Mouse (Mus musculus): Measurements from ENCODE around the gene Gm20388. TPM values are rescaled to one million over a fixed set of nuclear protein-coding genes. Genes with fewer than 3 reads are reported as not detected.

The Gm20388 gene
- polyA plus RNA-seq, 1 experiment from 2014 or later: not detected

DNA sequence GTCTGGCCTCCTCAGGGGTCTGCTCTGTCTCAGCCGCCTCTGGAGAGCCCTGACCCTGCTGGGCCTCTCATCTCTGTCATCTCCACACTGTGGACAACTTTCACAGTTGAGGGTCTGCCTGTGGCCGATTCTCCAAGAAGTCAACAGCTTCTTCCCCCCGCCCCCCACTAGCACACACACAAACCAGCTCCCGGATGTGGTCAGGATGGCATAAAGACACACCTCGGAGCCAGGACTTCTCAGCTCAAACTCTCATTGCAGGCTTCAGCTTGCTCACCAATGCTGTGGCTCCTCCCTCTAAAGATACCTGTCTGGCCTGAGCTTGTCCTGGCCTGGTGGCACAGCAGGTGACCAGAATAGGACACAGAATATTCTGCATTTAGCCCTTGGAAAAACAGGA is 977.4 kb downstream of the Gm20388 start:
- 12% methylated on average over 5 of the region's 5 CpGs for WGBS (ENCODE audit: insufficient replicate concordance)
- Histone ChIP-seq H3K27me3 (peaks cover 95% of the 10 kb centered on the region), H3K27ac (no peak overlapping the region), H3K4me2 (no peak overlapping the region), H3K9ac (no peak overlapping the region), H3K4me3 (replicated peaks) (no peak overlapping the region), H3K4me1 (replicated peaks) (no peaks in the 10 kb centered on the region), H3K36me3 (no peaks in the 10 kb centered on the region), H3K9me3 (replicated peaks) (no peaks in the 10 kb centered on the region)
- DNase-seq (no peak), ATAC-seq (ENCODE audit: low read depth) (no peak)

DNA sequence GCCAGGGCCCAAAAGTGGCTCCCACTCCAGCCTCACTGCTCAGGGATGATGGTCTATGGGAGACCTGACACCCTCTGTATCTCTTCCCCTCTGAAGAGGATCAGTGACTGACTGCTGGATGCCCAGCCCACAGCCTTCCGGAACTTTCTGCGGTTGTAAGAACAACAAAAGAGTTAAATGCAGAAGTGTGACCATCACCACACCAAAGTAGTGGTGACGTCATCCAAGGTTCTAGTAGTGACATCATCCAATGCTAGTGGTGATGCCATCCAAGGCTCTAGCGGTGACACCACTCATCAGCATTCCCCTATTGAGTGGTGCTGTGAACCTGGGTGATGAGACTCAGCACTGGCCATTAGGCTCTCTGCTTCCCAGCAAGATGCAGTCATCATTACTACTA is 978.5 kb downstream of the Gm20388 start:
- H3K27me3 ChIP-seq: peaks cover 95% of the 10 kb centered on the region
- H3K4me3 ChIP-seq (replicated peaks): no peak overlapping the region
- WGBS (ENCODE audit: insufficient replicate concordance): 56% methylated on average over 4 of the region's 4 CpGs
- no peaks in the 10 kb centered on the region for H3K9me3 ChIP-seq (replicated peaks)
- DNase-seq (no peak), ATAC-seq (ENCODE audit: low read depth) (no peak)
- no peaks in the 10 kb centered on the region for H3K4me1 ChIP-seq (replicated peaks)
- H3K4me2 ChIP-seq: no peak overlapping the region
- H3K27ac ChIP-seq: no peak overlapping the region
- no peak overlapping the region for H3K9ac ChIP-seq
- no peaks in the 10 kb centered on the region for H3K36me3 ChIP-seq

DNA sequence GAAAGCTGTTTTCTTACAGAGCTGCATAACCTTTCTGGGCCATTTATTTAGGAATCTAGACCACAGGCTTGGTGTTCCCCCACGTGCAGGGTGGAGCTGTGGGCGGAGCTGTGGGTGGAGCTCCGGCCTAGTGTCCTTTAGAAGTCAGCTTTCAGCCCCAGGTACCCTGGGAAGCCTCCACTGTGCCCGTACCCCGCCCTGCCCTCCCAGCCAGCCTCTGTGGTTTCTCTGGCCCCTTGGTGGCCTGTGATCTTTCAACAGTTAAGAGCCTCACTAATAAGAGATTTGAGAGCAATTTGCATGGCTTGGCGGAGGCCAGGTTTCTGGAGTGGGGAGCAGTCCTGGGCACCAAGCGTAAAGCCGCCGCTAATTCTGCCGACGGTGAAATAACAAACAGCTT is 979.4 kb downstream of the Gm20388 start:
- DNase-seq (no peak), ATAC-seq (ENCODE audit: low read depth) (no peak)
- Histone ChIP-seq H3K36me3 (no peaks in the 10 kb centered on the region), H3K9me3 (replicated peaks) (no peaks in the 10 kb centered on the region), H3K27ac (no peak overlapping the region), H3K27me3 (peaks cover 95% of the 10 kb centered on the region), H3K4me1 (replicated peaks) (0 out of 2 replicates have a peak, but pooled peaks cover 2% of the 10 kb centered on the region), H3K9ac (no peak overlapping the region), H3K4me2 (no peak overlapping the region), H3K4me3 (replicated peaks) (no peak overlapping the region)
- 14% methylated on average over 11 of the region's 11 CpGs for WGBS (ENCODE audit: insufficient replicate concordance)

DNA sequence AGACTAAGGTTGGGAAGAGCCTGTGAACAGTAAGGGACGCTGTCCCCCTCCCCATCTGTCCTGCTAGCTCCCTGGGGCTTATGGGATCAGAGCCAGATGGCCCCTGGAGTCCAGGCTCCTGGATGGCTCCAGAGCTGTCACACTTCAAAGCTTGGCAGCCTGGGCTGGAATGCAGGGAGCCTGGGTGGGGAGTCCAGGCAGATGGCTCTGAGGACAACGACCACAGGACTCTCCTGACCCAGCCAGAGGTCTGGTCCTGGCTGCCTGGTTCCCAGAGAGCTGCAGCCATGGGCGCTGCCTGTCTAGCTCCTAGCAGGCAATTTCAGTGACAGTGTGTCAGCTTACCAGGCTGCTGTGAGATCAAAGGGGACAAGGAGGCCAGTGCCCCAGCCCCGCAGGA is 984.4 kb downstream of the Gm20388 start:
- H3K4me3 ChIP-seq (replicated peaks): no peak overlapping the region
- no peaks in the 10 kb centered on the region for H3K9me3 ChIP-seq (replicated peaks)
- no peak overlapping the region for H3K27ac ChIP-seq
- H3K9ac ChIP-seq: no peak overlapping the region
- ATAC-seq (ENCODE audit: low read depth) (no peak), DNase-seq (no peak)
- 0 out of 2 replicates have a peak, but pooled peaks cover 3% of the 10 kb centered on the region for H3K4me1 ChIP-seq (replicated peaks)
- H3K36me3 ChIP-seq: no peaks in the 10 kb centered on the region
- peaks cover 66% of the 10 kb centered on the region for H3K27me3 ChIP-seq
- no peak overlapping the region for H3K4me2 ChIP-seq
- 10% methylated on average over 4 of the region's 4 CpGs for WGBS (ENCODE audit: insufficient replicate concordance)

DNA sequence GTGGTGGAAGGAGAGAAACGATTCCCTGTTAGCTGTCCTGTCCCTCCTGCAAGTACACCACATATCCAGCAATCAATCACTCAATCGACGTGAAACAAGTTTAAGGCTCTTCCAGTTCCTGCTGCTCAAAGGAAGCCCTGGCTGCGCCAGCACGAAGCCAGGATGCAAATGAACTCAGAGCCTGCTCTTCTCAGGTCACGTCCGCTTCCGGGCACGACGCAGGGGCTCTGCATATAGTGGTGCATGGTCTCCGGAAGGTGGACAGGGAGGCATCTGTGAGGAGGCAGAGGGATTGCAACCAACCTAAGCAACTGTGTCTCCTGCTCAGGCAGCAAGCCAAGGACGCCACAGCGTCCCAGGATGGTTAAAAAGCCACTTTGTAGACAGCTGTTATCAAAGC is 985.0 kb downstream of the Gm20388 start:
- Histone ChIP-seq H3K4me3 (replicated peaks) (no peak overlapping the region), H3K9me3 (replicated peaks) (no peaks in the 10 kb centered on the region), H3K4me1 (replicated peaks) (0 out of 2 replicates have a peak, but pooled peaks cover 3% of the 10 kb centered on the region), H3K27ac (no peak overlapping the region), H3K9ac (no peak overlapping the region), H3K27me3 (peaks cover 62% of the 10 kb centered on the region), H3K36me3 (no peaks in the 10 kb centered on the region), H3K4me2 (no peak overlapping the region)
- DNase-seq (no peak), ATAC-seq (ENCODE audit: low read depth) (no peak)
- 2% methylated on average over 13 of the region's 13 CpGs for WGBS (ENCODE audit: insufficient replicate concordance)

DNA sequence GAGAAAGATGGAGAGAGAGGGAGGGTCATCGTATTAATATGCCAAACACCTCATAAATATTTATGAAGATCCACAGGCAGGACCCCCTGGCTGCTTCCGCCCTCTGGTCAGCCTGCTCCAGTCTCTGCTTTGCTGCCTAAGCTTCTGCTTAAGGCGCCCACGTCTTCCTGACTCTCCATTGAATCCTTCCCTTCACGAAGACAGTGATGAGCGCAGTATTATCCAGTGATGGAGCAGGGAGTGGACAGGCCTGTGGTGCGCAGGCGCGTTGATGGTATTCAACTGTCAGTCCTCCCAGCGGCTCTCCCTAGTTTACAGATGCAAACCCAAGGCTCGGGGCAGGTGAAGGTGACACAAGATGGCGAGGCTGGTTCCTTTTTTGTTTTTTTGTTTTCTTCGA is 985.6 kb downstream of the Gm20388 start:
- WGBS (ENCODE audit: insufficient replicate concordance): 37% methylated on average over 13 of the region's 13 CpGs
- no peak overlapping the region for H3K4me3 ChIP-seq (replicated peaks)
- 0 out of 2 replicates have a peak, but pooled peaks cover 3% of the 10 kb centered on the region for H3K4me1 ChIP-seq (replicated peaks)
- ATAC-seq (ENCODE audit: low read depth) (no peak), DNase-seq (no peak)
- H3K9me3 ChIP-seq (replicated peaks): no peaks in the 10 kb centered on the region
- no peak overlapping the region for H3K9ac ChIP-seq
- H3K4me2 ChIP-seq: no peak overlapping the region
- no peak overlapping the region for H3K27ac ChIP-seq
- H3K27me3 ChIP-seq: peaks cover 58% of the 10 kb centered on the region
- H3K36me3 ChIP-seq: no peaks in the 10 kb centered on the region

DNA sequence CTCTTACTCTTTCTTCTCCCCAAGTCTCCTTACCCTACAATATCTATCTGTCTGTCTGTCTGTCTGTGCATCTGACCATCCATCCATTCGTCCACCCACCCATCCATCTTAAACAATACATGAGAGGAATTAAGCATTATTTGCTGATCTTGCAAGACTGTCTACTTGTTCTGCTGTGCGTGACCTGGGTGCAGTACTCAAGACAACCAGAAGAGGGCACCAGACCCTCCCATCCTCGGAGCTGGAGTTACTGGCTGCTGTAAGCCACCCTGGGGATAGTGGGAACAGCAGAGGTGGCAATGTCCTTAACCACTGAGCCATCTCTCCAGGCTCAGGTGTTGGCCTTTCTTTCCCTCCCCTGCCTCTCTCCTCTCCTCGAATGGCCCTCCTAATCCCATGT is 987.4 kb downstream of the Gm20388 start:
- H3K36me3 ChIP-seq: no peaks in the 10 kb centered on the region
- no peak overlapping the region for H3K27ac ChIP-seq
- no peak for ATAC-seq (ENCODE audit: low read depth)
- no peak overlapping the region for H3K4me2 ChIP-seq
- WGBS (ENCODE audit: insufficient replicate concordance): 40% methylated on average over 4 of the region's 4 CpGs
- DNase-seq: peak; percentile 24
- no peaks in the 10 kb centered on the region for H3K9me3 ChIP-seq (replicated peaks)
- 0 out of 2 replicates have a peak, but pooled peaks cover 3% of the 10 kb centered on the region for H3K4me1 ChIP-seq (replicated peaks)
- H3K9ac ChIP-seq: no peak overlapping the region
- H3K27me3 ChIP-seq: peaks cover 45% of the 10 kb centered on the region
- no peak overlapping the region for H3K4me3 ChIP-seq (replicated peaks)

DNA sequence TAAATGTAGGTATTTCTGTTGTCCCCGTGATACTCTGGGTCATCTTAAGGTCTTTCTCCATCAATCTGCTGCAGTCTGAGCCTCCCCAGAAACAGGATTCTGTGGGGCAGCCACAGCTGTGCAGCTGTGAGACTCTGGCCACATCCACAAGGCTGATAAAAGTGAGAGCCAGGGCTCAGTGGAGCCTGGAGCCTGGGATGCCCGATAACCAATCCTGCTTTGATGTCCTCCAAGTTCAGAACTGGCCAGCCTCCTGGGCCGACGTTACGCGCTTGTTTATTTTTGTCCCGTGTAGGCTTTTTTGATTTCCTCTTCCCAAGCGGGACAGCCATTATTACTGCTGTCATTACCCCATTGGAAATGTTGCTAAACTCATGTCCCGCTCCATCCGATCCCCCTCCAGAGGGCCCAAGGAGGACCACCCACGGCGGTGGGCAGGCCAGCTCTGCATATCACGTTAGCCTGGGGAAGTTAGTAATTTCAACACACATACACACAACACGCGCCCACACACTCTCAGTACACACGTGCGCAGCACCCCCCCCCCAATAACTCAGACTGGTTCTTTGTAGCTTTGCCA is 988.3 kb downstream of the Gm20388 start:
- Histone ChIP-seq H3K27me3 (peaks cover 36% of the 10 kb centered on the region), H3K9me3 (replicated peaks) (no peaks in the 10 kb centered on the region), H3K4me1 (replicated peaks) (0 out of 2 replicates have a peak, but pooled peaks cover 3% of the 10 kb centered on the region), H3K4me3 (replicated peaks) (no peak overlapping the region), H3K9ac (no peak overlapping the region), H3K27ac (no peak overlapping the region; the same call in 1 of the 2 replicates), H3K4me2 (no peak overlapping the region), H3K36me3 (no peaks in the 10 kb centered on the region)
- WGBS (ENCODE audit: insufficient replicate concordance): 52% methylated on average over 17 of the region's 17 CpGs
- no peak for DNase-seq
- ATAC-seq (ENCODE audit: low read depth): no peak

DNA sequence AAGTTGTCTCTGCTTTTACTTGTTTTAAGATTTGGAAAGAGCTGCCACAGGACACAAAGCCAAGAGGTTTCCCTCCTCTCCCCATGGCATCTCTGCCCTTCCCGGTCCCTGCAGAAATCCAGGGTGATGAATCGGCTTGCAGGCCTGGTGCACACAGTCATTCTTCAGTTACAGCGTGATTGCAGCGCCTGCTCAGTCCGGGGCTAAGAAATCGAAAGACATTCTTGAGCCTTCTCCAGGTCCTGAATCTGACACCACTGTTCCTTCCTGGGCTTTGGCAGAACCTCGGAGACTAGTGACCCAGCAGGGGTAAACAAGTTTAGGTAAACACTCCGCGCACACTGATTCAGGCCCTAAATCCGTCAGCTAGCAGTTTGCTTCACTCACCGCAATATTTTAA is 991.7 kb downstream of the Gm20388 start:
- ATAC-seq (ENCODE audit: low read depth) (no peak), DNase-seq (no peak)
- Histone ChIP-seq H3K4me3 (replicated peaks) (no peak overlapping the region), H3K27ac (no peak overlapping the region), H3K4me1 (replicated peaks) (no peaks in the 10 kb centered on the region), H3K9ac (no peak overlapping the region), H3K27me3 (peaks cover 4% of the 10 kb centered on the region; the same call in 1 of the 2 replicates), H3K9me3 (replicated peaks) (no peaks in the 10 kb centered on the region), H3K4me2 (no peak overlapping the region), H3K36me3 (no peaks in the 10 kb centered on the region)
- WGBS (ENCODE audit: insufficient replicate concordance): 42% methylated on average over 11 of the region's 11 CpGs

DNA sequence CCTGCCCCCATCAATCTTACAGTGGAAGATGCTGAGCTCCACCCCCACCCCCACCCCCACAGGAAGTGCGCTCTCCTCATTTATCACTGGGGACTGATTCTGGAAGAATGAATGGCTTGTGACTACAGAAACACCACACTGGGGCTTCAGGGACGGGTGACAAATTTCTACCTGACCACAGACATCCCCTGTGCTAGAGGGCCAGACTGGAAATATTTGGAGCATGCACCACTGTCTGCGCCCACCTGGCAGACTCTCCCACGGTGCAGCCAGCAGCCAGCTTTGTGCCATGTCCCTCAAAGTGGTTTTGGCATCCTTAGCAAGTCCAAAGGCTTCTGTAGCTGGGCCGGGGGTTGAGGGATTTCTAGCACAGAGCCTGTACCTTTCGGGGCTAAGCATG is 997.0 kb downstream of the Gm20388 start:
- Histone ChIP-seq H3K27me3 (no peaks in the 10 kb centered on the region), H3K4me1 (replicated peaks) (no peaks in the 10 kb centered on the region), H3K4me2 (no peak overlapping the region), H3K9me3 (replicated peaks) (no peaks in the 10 kb centered on the region), H3K4me3 (replicated peaks) (no peak overlapping the region), H3K27ac (no peak overlapping the region), H3K36me3 (no peaks in the 10 kb centered on the region), H3K9ac (no peak overlapping the region)
- DNase-seq (no peak), ATAC-seq (ENCODE audit: low read depth) (no peak)
- WGBS (ENCODE audit: insufficient replicate concordance): 29% methylated on average over 6 of the region's 6 CpGs

DNA sequence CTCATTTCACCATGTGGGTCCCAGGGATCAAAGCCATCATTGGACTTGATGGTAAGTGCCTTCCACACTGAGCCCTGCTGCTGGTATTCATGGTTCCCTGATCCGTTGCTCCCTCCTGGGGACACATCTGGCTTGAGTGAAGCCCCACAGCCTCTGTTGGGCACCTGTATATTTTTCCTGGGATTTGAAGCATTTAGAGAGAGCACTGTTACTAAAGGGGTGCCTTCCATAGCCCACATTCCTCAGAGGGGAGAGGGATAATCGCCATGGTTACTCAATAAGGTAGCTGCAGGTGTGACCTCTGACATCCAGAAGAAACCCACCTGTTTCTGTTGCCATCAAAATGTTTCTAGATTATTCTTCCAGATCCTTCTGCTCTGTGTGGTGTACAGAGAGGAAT is 1000.3 kb downstream of the Gm20388 start:
- DNase-seq: no peak
- no peak overlapping the region for H3K27ac ChIP-seq
- H3K9ac ChIP-seq: no peak overlapping the region
- H3K4me3 ChIP-seq (replicated peaks): no peak overlapping the region
- ATAC-seq (ENCODE audit: low read depth): no peak
- H3K4me2 ChIP-seq: no peak overlapping the region
- no peaks in the 10 kb centered on the region for H3K4me1 ChIP-seq (replicated peaks)
- no peaks in the 10 kb centered on the region for H3K27me3 ChIP-seq
- H3K36me3 ChIP-seq: no peaks in the 10 kb centered on the region
- 52% methylated on average over 2 of the region's 2 CpGs for WGBS (ENCODE audit: insufficient replicate concordance)
- H3K9me3 ChIP-seq (replicated peaks): no peaks in the 10 kb centered on the region

DNA sequence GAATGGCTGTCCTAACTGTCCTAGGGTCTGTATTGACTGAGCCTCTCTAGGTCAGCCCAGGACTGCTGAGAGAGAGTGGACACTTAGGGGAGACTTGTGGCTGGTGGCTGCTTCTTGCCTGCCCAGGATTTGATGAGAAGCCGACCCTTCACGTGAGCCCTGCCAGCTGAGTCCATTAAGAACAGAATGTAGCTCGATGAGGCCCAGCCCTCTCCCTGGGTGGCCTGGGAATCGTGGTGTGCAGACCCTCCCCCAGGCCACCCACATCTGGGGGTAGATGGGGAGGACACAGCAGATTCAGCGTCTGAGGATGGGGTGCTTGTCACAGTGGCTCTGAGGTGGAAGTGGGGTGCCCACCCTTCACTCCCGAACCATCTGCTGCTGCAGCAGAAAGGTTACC is 1001.8 kb downstream of the Gm20388 start:
- H3K9ac ChIP-seq: no peak overlapping the region
- H3K36me3 ChIP-seq: no peaks in the 10 kb centered on the region
- no peak overlapping the region for H3K27ac ChIP-seq
- H3K4me3 ChIP-seq (replicated peaks): no peak overlapping the region
- ATAC-seq (ENCODE audit: low read depth) (no peak), DNase-seq (no peak)
- H3K4me2 ChIP-seq: no peak overlapping the region
- no peaks in the 10 kb centered on the region for H3K4me1 ChIP-seq (replicated peaks)
- H3K27me3 ChIP-seq: no peaks in the 10 kb centered on the region
- 55% methylated on average over 6 of the region's 6 CpGs for WGBS (ENCODE audit: insufficient replicate concordance)
- H3K9me3 ChIP-seq (replicated peaks): no peaks in the 10 kb centered on the region

Data from liver, embryonic 13.5 days (tissue).